Mouse (Mus musculus): Measurements from ENCODE around the gene Mbnl1. TPM values are rescaled to one million over a fixed set of nuclear protein-coding genes. Genes with fewer than 3 reads are reported as not detected.
A peak's percentile ranks its signal among the peaks of the same experiment; 100 is the strongest.

Gene Mbnl1
- polyA plus RNA-seq, 1 experiment, result 52.3 TPM

GRCm38 (mm10) chr3:60502155-60502987 is 29.7 kb downstream of the Mbnl1 start:
- peak overlapping the region; percentile 74 for H3K4me3 ChIP-seq (ENCODE audit: insufficient read depth, low read depth, low read length)
- H3K27ac ChIP-seq (ENCODE audit: insufficient read depth, low read depth, low read length), result peak overlapping the region; percentile 86
- H3K4me1 ChIP-seq (ENCODE audit: control insufficient read depth, insufficient read depth, low read length), result peaks cover 28% of the 10 kb centered on the region
- peak; percentile 36 for DNase-seq
- 9% methylated on average over 7 of the region's 7 CpGs for WGBS
- H3K27me3 ChIP-seq (replicated peaks; ENCODE audit: control insufficient read depth, insufficient read depth, low read length), result no peaks in the 10 kb centered on the region
- H3K36me3 ChIP-seq (ENCODE audit: control insufficient read depth, insufficient read depth, low read length), result no peaks in the 10 kb centered on the region
- TF ChIP-seq POLR2A (IDR thresholded peaks at IDR 0.05; ENCODE audit: low read depth, low read length) (no peak), CTCF (conservative IDR thresholded peaks at IDR 0.05; ENCODE audit: insufficient read depth, insufficient read length, low read depth, low read length) (no peak)

GRCm38 (mm10) chr3:60503196-60503595 is 30.6 kb downstream of the Mbnl1 start:
- DNase-seq, result peak; percentile 28
- no peaks in the 10 kb centered on the region for H3K36me3 ChIP-seq (ENCODE audit: control insufficient read depth, insufficient read depth, low read length)
- peak overlapping the region; percentile 86 for H3K27ac ChIP-seq (ENCODE audit: insufficient read depth, low read depth, low read length)
- H3K27me3 ChIP-seq (replicated peaks; ENCODE audit: control insufficient read depth, insufficient read depth, low read length), result no peaks in the 10 kb centered on the region
- peak overlapping the region; percentile 10; the same call in 1 of the 2 replicates for H3K4me3 ChIP-seq (ENCODE audit: insufficient read depth, low read depth, low read length)
- TF ChIP-seq CTCF (conservative IDR thresholded peaks at IDR 0.05; ENCODE audit: insufficient read depth, insufficient read length, low read depth, low read length) (no peak), POLR2A (IDR thresholded peaks at IDR 0.05; ENCODE audit: low read depth, low read length) (no peak)
- WGBS, result 32% methylated on average over 7 of the region's 7 CpGs
- H3K4me1 ChIP-seq (ENCODE audit: control insufficient read depth, insufficient read depth, low read length), result peaks cover 28% of the 10 kb centered on the region

GRCm38 (mm10) chr3:60504775-60505430 is 32.3 kb downstream of the Mbnl1 start:
- Histone ChIP-seq H3K27ac (ENCODE audit: insufficient read depth, low read depth, low read length) (no peak overlapping the region; the same call in 1 of the 2 replicates), H3K4me3 (ENCODE audit: insufficient read depth, low read depth, low read length) (no peak overlapping the region)
- DNase-seq, result no peak

GRCm38 (mm10) chr3:60506821-60507220 is 34.2 kb downstream of the Mbnl1 start:
- WGBS, result 71% methylated on average over 5 of the region's 5 CpGs
- peaks cover 17% of the 10 kb centered on the region for H3K4me1 ChIP-seq (ENCODE audit: control insufficient read depth, insufficient read depth, low read length)
- H3K27me3 ChIP-seq (replicated peaks; ENCODE audit: control insufficient read depth, insufficient read depth, low read length), result no peaks in the 10 kb centered on the region
- no peak for TF ChIP-seq CTCF (conservative IDR thresholded peaks at IDR 0.05; ENCODE audit: insufficient read depth, insufficient read length, low read depth, low read length)
- no peak for TF ChIP-seq POLR2A (IDR thresholded peaks at IDR 0.05; ENCODE audit: low read depth, low read length)
- H3K27ac ChIP-seq (ENCODE audit: insufficient read depth, low read depth, low read length), result no peak overlapping the region
- H3K4me3 ChIP-seq (ENCODE audit: insufficient read depth, low read depth, low read length), result no peak overlapping the region
- H3K36me3 ChIP-seq (ENCODE audit: control insufficient read depth, insufficient read depth, low read length), result no peaks in the 10 kb centered on the region
- DNase-seq, result no peak

More at GRCm38 (mm10) chr3:60504775-60505430, 32.3 kb downstream of the Mbnl1 start:
- H3K27me3 ChIP-seq (replicated peaks; ENCODE audit: control insufficient read depth, insufficient read depth, low read length), result no peaks in the 10 kb centered on the region
- H3K36me3 ChIP-seq (ENCODE audit: control insufficient read depth, insufficient read depth, low read length), result no peaks in the 10 kb centered on the region
- peaks cover 17% of the 10 kb centered on the region for H3K4me1 ChIP-seq (ENCODE audit: control insufficient read depth, insufficient read depth, low read length)
- 44% methylated on average over 5 of the region's 5 CpGs for WGBS
- no peak for TF ChIP-seq POLR2A (IDR thresholded peaks at IDR 0.05; ENCODE audit: low read depth, low read length)
- no peak for TF ChIP-seq CTCF (conservative IDR thresholded peaks at IDR 0.05; ENCODE audit: insufficient read depth, insufficient read length, low read depth, low read length)

- DNase-seq, result no peak
- Histone ChIP-seq H3K4me3 (ENCODE audit: insufficient read depth, low read depth, low read length) (no peak overlapping the region), H3K36me3 (ENCODE audit: control insufficient read depth, insufficient read depth, low read length) (no peaks in the 10 kb centered on the region), H3K4me1 (ENCODE audit: control insufficient read depth, insufficient read depth, low read length) (peaks cover 16% of the 10 kb centered on the region), H3K27ac (ENCODE audit: insufficient read depth, low read depth, low read length) (no peak overlapping the region), H3K27me3 (replicated peaks; ENCODE audit: control insufficient read depth, insufficient read depth, low read length) (no peaks in the 10 kb centered on the region)
- WGBS, result 92% methylated on average over 3 of the region's 3 CpGs
- no peak for TF ChIP-seq POLR2A (IDR thresholded peaks at IDR 0.05; ENCODE audit: low read depth, low read length)
- no peak for TF ChIP-seq CTCF (conservative IDR thresholded peaks at IDR 0.05; ENCODE audit: insufficient read depth, insufficient read length, low read depth, low read length)
Measured at GRCm38 (mm10) chr3:60507496-60507895, 34.9 kb downstream of the Mbnl1 start.

- H3K4me3 ChIP-seq (ENCODE audit: insufficient read depth, low read depth, low read length), result no peak overlapping the region
- no peaks in the 10 kb centered on the region for H3K27me3 ChIP-seq (replicated peaks; ENCODE audit: control insufficient read depth, insufficient read depth, low read length)
- no peak overlapping the region for H3K27ac ChIP-seq (ENCODE audit: insufficient read depth, low read depth, low read length)
- WGBS, result 93% methylated on average over 2 of the region's 2 CpGs
- TF ChIP-seq CTCF (conservative IDR thresholded peaks at IDR 0.05; ENCODE audit: insufficient read depth, insufficient read length, low read depth, low read length) (no peak), POLR2A (IDR thresholded peaks at IDR 0.05; ENCODE audit: low read depth, low read length) (no peak)
- H3K4me1 ChIP-seq (ENCODE audit: control insufficient read depth, insufficient read depth, low read length), result peaks cover 15% of the 10 kb centered on the region
- H3K36me3 ChIP-seq (ENCODE audit: control insufficient read depth, insufficient read depth, low read length), result no peaks in the 10 kb centered on the region
- no peak for DNase-seq
Measured at GRCm38 (mm10) chr3:60507979-60508378, 35.3 kb downstream of the Mbnl1 start.

GRCm38 (mm10) chr3:60511197-60511596 is 38.6 kb downstream of the Mbnl1 start:
- 92% methylated on average over 3 of the region's 3 CpGs for WGBS
- Histone ChIP-seq H3K4me3 (ENCODE audit: insufficient read depth, low read depth, low read length) (no peak overlapping the region), H3K27ac (ENCODE audit: insufficient read depth, low read depth, low read length) (no peak overlapping the region), H3K4me1 (ENCODE audit: control insufficient read depth, insufficient read depth, low read length) (peaks cover 11% of the 10 kb centered on the region), H3K36me3 (ENCODE audit: control insufficient read depth, insufficient read depth, low read length) (no peaks in the 10 kb centered on the region), H3K27me3 (replicated peaks; ENCODE audit: control insufficient read depth, insufficient read depth, low read length) (no peaks in the 10 kb centered on the region)
- DNase-seq, result no peak
- TF ChIP-seq POLR2A (IDR thresholded peaks at IDR 0.05; ENCODE audit: low read depth, low read length), result no peak
- no peak for TF ChIP-seq CTCF (conservative IDR thresholded peaks at IDR 0.05; ENCODE audit: insufficient read depth, insufficient read length, low read depth, low read length)
